Mouse (Mus musculus) lung, postnatal 10 days (tissue): ENCODE measurements around the gene Cenpf.
"Not testable (repeated sequence)": the region's sequence is repeated elsewhere in the genome, so short reads cannot be mapped to it uniquely, and the experiment has no call there.

Experiments used
- DNase-seq: peaks from one replicate; pipeline ENCODE4 v3.0.0; 2021

The Cenpf gene

DNA sequence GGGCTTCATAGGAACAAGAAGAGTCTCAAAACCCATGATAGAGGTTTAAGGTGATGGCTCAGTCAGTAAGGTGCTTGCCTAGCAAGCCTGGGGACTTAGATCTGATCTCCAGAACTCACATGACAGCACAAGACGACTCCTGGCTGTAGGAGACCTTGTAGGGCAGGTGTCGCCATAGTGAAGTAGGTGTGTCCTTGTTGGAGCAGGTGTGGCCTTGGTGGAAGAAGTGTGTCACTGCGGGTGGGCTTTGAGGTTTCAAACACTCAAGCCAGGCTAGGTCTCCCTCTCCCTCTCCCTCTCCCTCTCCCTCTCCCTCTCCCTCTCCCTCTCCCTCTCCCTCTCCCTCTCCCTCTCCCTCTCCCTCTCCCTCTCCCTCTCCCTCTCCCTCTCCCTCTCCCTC is 4.6 kb upstream of the Cenpf start:
- DNase-seq = not testable (repeated sequence)

DNA sequence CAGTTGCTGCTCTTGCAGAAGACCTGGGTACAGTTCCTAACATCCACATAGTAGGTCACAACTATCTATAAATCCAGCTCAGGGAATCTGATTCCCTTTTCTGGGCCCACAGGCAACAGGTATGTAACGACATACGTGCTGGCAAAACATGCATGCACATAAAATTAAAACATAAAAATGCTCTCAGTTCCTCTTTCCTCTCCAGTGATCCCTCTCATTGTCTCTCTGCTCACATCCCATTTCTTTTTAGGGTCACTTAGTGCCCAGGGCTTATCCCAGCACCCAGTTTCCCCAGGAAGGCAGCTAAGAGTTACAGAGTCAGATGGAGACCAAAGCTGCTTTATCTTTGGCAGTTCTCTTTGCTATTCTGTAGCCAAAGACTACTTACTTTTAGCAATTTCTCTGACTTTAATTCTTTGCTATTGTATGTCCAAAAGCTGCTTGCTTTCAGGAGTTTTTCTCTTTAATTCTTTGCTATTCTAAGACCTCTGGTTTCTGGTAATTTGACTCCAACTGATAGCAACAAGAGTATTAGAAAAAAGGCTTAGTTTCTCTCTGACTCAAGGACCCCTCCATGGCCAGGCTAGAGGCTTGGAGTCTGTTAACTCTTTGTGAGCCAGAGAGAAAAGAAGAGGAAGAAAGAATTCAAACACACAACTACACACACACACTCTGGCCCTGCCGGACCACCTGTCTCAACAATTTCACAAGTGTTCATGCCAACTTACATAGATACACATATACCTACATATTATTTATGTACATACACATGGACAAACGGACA is 1.4 kb upstream of the Cenpf start:
- DNase-seq = no peak

DNA sequence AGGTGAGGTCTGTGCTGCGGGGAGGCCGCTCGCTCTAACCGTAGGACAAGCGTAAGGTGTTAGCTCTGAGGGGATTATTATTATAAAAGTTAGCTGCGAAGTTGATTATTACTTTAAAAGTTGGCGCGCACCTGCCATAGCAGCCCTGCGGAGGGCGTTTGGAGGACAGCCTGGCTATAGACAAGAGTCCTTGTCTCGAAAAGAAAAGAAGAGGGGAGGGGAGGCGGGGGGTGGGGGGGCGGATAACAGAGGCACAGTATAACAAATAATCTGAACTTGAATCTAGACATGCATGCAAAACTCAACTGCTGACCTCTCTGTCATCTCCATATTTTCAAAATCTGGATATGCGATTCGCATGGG is 483 bp upstream of the Cenpf start:
- DNase-seq = no peak

DNA sequence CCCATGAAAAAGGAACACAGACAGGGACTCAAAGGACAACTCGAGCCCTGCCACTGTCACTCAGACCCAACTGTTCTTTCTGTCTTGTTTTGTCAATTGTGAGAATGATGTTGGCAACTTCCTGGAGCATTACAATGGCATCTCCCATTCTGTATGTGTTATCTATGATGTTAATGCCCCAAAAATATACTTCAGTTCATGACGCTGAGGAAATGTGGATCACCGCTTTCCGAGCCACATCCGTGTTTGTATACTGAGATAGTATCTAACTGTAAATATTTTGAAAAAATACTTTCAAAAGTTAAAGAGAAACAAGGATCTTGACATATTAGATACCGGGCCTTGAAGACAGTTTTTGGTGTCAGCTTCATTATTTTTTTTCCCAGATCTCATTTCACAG is 1.9 kb downstream of the Cenpf start:
- no peak for DNase-seq

DNA sequence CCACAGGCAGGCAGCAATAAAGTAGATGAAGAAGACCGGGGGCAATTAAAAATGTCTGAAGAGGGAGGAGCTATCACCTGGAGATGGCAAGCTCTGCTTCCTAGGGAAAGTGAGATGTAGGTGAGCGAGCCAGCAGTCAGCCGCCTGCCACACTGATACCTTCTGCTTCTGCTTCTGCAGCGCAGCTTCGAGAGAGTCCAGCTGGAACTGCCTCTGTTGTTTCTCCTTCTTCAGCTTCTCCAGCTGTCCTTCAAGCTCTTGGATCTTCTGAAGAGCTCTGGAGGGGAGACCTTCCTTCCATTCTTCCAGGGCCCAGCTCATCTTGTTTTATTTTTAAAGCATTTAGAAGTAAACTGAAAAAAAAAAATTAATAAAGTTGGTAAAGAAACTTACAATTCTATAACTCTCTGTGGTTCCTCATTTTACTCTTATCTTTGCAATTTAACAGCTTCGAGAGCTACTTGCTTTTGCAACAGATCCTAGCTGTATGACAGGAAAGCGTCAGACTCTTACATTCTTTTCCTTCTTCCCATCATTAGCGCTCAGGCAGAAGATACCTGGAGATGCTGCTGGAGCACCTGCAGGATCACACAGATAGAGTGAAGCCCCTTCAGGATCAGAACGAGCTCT is 3.0 kb downstream of the Cenpf start:
- DNase-seq = no peak

DNA sequence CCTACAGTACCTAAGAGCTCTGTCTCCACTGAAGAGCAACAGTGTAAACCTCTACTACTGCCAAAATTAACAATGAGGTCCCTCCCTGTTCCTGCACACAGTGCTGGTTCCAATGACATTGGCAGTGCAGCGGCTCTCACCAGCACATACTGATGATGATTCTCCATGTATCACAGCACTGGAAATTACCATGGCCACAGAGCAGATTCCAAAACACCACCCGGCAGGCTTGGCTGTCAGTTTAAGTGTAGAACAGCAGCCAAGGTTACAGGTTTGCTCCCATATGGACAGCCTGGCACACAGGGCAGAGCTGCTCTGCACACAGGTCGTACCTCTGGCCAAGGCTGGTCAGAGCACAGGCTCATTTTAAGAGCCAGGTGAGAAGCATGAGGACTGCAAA is 8.3 kb downstream of the Cenpf start:
- DNase-seq = no peak

DNA sequence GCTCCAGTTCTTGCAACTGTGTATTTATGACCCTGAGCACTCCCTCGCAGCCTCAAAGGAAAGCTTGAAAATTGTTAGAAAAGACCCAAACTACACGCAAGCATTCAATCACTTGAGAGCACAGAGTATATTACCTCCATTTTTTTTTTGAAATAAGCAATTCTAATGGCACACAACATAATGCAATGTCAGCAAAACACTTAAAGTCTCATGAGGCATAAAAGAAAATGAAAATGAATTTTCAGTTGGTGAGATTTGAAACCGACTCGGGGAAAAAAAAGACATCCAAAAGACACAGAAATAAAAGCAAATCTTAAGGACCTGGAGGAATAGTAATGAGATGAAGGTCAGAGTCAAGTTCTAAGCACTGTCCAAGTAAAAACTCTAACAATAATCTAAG is 11.9 kb downstream of the Cenpf start:
- no peak for DNase-seq

DNA sequence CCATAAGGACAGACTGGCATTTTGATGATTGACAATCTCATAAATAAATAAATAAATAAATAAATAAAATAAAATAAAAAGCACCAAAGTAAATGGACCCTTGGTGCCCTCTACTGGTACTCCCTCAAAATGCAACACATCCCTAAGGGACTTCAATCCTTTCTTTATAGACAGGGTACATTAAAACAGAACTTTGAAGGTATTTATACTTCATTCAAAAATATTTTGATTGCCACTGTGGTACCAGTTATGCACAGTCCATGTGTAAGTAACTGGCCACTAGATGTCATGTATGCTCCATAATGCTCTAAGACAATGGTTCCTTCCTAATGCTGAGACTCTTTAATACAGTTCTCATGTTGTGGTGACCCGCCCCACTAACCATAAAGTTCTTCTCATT is 12.5 kb downstream of the Cenpf start:
- peak; percentile 69 for DNase-seq

DNA sequence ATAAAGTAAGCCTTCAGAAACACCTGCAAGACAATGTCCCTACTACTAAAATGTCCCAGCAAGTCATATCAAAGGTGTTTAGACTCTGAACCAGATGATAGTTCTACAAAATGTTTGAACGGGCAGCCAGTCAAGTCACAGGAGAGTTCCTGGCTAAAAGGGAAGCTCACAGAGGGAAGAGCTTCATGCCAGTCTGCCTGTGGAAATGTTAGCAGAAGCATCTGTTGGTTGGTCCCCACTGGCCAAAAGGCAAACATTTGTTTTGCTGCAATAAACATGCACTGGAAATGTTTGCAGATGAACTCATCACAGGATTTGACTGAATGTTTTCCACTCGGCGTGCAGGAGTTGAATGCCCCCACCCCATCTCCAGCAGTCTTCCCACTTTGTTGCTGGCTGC is 21.9 kb downstream of the Cenpf start:
- no peak for DNase-seq

DNA sequence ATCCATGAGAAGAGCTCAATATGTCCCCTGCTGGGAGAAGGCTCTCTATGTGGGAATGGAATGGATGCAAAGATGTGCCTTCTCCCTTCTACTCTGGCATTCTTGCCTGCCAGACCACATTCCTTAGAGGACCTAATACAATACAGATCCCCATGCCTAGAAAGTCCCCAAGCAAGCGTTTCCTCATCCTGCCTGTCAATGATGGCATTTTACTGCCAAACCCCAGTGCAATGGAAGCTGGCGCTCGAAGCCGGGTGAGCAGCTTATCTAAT is 23.1 kb downstream of the Cenpf start:
- no peak for DNase-seq

DNA sequence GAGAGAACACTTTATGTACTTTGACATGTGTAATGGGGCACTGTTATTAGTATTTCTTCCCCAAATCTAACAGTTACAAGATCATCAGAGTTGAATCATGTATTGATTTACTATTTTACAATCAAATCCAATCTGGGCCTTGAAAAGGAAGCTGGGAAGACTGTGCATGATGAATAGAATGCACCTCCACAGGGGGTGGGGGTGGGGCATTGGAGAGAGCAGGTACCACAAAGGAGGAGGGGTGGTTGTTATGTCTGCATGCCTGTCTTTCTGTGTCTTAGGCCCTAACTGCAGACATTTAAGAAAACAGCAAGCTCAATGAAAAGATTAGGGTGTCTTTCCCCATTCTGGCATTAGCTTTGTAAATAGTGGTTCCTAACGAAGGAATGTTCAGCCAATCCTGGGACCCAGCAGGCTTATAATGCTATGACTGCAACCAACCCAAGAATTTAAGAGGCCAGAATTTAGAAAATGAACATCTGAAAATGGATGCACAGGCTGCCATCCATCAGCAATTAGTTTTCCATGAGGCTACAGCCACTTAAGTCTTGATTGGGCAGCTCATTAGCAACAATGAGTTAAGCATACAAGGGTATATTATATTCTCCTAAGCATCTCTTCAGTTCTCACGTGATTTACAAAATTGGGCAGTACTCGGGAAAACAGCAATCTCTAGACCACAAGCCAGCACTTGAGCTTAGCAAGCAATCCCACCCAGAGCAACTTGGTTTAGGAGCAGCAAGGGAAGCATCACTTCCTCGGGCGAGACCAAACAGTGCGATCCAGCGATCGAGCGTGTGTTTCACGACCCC is 23.6 kb downstream of the Cenpf start:
- no peak for DNase-seq

DNA sequence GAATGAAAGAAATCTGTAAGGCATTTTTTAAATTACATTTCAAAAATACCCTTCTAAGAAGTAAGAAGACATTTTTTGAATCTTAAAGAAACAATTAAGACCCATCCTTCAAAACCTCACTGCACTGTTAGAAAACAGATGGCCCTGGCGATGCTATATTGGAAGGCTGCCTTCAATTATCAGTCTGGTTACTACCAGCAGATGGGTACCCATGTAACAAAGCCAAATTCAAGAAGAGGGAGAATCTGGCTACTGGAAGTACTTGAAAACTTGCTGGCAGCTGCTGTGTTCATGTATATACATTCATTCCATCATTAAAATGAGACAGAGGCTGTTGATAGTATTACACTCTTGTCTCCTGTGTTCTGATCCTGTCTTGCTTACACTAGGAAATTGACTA is 24.4 kb downstream of the Cenpf start:
- no peak for DNase-seq

DNA sequence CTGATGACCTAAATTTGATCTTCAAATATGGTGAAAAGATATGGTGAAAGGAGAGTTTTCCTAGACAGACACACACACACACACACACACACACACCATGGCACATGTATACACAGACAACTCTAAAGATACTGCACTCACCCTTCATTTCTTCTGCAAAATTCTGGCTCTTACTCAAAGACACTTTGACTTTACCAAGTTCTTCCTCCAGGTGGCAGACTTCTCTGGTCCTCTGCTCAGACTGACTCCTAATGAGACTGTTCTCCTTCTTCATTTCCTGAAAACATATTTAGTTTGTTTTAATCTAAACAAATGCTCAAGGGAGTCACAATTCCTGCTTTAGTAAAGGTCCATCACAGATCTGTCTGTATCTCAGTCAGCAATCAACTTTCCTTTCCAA is 26.0 kb downstream of the Cenpf start:
- peak; percentile 67 for DNase-seq

DNA sequence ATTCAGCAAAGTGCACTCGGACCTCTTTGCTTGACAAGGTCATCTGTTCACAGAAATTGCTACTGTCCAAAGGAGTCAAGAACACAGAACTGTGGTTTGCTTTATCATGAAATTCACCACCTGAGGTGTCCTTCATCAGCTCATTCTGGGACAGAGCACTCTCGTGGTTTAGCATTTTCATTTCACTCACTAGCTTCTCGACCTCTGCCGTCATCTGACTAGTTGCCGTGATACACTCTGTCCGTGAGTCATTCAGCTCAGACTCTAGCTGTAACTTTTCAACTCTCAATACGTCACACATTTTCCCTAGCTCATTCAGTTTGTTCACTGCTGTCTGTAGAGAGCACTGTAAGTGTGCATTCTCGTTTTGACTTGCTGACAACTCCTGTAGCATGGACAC is 30.5 kb downstream of the Cenpf start:
- DNase-seq = no peak

DNA sequence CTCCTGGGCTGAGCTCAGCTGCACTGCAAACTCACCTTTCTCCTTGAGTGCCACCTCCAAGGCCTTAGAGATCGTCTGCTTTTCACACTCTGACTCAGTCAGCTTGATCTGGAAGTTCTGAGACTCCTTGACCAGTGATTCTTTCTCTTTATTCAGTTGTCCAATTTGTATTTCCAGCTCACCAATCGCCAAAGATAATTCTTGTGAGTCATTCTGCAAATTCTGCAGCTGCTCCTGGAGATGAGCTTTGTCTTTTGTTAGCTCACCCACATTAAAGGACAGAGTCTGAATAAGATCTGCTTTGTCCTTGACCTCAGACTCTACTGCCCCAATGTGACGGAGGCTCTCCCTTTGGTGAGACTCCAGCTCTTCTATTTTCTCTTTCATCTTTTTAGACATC is 34.1 kb downstream of the Cenpf start:
- no peak for DNase-seq

DNA sequence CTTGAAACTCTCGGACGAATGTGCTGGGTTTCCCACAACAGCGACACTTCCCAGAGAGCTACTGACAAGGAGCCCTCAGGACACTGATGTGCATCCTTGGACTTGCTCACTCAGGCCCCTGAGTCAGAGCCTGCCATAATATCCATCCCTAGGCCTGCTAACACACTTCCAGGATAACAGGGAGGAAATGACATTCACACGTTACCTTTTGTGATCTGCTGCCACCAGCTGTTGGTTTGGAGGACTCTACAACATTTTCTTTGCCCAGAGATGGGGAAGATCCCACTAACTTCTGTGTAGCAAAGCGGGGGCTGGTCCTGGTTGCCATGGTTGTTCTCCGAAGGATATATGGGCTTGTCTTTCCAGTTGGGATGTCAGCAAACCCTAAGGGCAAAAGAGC is 41.3 kb downstream of the Cenpf start:
- no peak for DNase-seq

DNA sequence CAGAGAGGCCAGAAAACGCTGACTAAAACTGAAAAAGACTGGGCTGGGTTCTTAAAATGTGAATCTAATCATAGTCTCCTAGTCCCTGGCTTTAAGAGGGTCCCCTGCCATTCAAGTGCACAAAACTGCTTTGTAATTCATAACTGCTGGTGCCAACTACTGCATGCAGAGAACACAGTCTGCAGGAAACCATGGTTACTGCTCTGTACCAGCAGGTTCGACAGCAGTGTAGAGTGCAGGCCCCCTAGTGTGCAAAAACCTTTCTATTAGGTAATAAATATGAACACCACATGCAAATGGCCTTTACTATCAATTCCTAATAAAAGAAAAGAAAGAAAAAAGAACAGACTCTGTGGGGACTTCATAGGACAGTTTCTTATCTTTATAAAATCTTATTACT is 42.5 kb downstream of the Cenpf start:
- DNase-seq = no peak

DNA sequence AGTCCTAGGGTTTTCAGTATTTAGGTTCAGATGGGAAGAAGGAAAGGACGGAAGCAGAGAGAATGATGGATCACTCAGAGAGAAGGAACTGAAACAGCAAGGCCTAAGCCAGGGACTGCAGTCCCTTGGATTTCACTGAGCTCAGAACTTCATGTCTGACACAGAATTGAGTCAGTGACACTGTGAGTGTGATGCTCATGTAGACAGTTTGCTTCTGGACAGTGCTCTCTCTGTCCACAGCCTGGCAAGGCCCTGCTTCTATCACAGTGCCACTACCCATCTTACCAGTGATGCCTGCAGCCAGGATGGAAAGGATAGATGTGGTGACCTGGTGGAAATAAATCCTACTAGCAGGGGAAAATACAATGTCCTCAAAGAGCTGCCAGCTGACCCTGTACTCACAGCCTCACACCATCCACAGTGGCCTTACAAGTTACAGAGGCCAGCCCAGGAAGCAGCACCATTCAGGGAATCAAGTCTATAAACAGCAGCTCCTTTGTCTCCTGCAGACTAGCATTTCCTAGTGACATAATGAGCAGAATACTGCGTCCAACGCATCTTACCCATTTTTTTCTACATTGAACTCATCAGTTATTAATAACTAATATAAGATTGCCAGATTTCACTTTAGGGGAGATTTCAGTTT is 43.1 kb downstream of the Cenpf start:
- no peak for DNase-seq

DNA sequence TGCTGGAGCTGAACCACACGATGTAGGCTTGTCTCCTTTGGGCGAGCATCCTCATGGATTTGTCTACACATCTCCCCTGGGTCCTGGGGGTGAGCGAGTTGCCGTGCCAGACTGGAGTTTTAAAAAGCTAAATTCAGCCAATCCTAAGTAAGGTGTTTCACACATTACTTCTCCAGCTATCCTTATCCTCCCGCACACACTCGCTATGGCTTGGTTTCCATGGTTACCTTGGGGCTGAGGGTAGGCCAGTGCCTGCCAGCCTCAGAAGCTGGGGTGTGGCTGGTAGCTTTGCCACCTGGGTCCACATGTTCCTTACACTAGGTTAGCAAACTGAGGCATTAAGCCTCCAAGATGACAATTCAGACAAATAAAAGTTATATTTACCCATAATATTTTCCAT is 48.3 kb downstream of the Cenpf start:
- DNase-seq = no peak

DNA sequence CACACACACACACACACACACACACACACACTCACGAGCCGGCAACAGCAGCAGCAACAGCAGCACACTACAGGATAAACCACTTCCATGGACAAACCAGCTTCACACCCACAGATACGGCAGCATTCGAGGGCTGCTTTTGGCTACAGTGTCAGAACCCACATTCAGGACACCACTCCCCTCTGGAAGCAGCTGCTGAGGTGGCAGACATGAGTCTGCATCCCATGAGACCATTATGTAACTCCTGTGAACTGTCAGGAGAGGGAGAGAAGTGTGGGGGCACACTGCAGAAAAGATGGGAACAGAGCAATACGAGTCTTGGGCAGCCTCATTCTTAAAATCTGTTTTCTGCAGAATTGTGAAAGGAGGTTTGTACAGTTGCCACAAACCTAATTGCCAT is 54.1 kb downstream of the Cenpf start:
- peak; percentile 13 for DNase-seq

DNA sequence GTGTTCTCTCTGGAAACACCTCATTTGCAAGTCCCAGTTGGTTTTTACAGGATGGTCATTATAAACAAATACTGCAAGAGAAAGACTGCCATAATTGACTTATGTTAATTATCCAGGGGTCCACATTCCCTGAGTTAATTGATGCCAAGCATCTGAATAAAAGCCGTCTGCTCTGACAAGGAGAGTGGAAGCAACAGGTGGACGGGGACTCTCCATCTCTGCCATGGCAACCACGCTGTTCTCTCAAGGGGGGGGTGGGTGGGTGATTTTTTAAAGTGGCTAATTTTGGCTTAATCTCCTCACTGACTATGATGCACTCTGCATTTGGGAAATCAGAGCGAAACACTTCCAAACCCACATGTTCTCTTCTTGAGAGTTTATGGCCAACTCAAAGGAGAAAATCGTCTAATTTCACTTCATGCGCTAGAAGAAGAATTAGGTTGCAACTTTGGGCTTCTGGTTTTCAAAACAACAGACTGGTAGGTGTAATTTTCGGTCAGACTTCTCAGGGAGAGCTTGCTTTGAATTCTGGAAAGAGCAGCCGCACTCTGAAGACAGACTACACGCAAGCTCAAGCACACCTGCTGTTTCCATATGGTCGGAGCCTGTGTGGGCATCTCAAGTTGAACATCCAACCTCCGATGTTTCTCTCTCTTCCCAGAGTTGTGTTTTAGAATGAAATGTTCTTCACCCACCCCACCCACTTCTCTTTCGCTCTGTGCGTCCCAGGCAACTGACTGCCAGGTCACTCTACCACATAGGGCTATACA is 55.8 kb downstream of the Cenpf start:
- DNase-seq = no peak

DNA sequence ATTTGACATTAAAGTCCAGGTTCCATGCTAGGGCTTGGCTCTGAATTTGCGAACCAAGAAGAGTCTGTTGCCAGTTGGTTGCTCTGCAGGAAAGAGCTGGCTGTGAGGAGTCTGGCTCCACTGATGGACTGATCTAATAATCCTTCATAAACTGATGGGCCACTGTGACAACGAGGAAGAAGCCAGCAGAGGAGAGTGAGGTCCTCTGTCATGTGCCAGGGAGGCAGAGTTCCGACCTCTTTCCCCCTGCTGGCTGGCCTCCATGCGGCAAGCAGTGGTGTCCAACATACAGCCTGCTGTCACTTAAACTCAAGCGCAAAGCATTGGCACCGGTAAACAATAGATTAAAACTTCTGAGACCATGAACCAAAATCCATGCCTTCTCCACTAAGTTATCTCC is 57.9 kb downstream of the Cenpf start:
- DNase-seq = no peak
